Mouse (Mus musculus) kidney, adult 11 months (tissue): Measurements from ENCODE around the gene H2-T23.
A peak's percentile ranks its signal among the peaks of the same experiment; 100 is the strongest.

Experiments used
- DNase-seq: peaks from one replicate; pipeline ENCODE4 v3.0.0; 2022

The H2-T23 gene

GRCm38 (mm10) chr17:35980363-35980754 lies 52.3 kb downstream of the H2-T23 start:
- DNase-seq = peak; percentile 49
